Mouse (Mus musculus): ENCODE results near the gene Rgs10.
A peak's percentile ranks its signal among the peaks of the same experiment; 100 is the strongest.

GRCm38 (mm10) chr7:128348608-128349007, 70.0 kb downstream of the Rgs10 start:
- no peak for TF ChIP-seq POLR2A (IDR thresholded peaks at IDR 0.05; ENCODE audit: low read depth, low read length)
- peak; percentile 15; the same call in 1 of the 2 replicates for TF ChIP-seq CTCF (IDR thresholded peaks at IDR 0.05; ENCODE audit: extremely low read depth, insufficient read length, insufficient replicate concordance, low read depth, low read length)
